Mouse (Mus musculus) heart, embryonic 11.5 days (tissue): ENCODE measurements around the gene Cpox. TPM values are rescaled to one million over a fixed set of nuclear protein-coding genes. Genes with fewer than 3 reads are reported as not detected.
"Not testable (repeated sequence)": the region's sequence is repeated elsewhere in the genome, so short reads cannot be mapped to it uniquely, and the experiment has no call there.

Experiments used
- ATAC-seq: fragments of 200-750 bp; cut with Nextera tagmentation; replicated peaks from 2 replicates; pipeline ENCODE4 v1.8.0; 2017; ENCODE audit warnings: moderate library complexity; ENCODE audit not compliant: insufficient number of reproducible peaks, low FRiP score, low TSS enrichment
- H3K27ac ChIP-seq: fragments of 300-500 bp; sonication (generic); 2 replicates; pipeline ENCODE4 v1.5.1; 2014; ENCODE audit warnings: mild to moderate bottlenecking, low read depth, low read length
- H3K27me3 ChIP-seq: fragments of 300-500 bp; sonication (generic); 2 replicates; pipeline ENCODE4 v1.6.1; 2014; ENCODE audit warnings: mild to moderate bottlenecking, low read length, mixed read lengths; ENCODE audit not compliant: control insufficient read depth, insufficient read depth
- H3K36me3 ChIP-seq: fragments of 300-500 bp; sonication (generic); 2 replicates; pipeline ENCODE4 v1.6.1; 2014; ENCODE audit warnings: mild to moderate bottlenecking, low read length, moderate library complexity, mixed read lengths; ENCODE audit not compliant: control insufficient read depth, insufficient read depth
- H3K4me1 ChIP-seq: fragments of 300-500 bp; sonication (generic); 2 replicates; pipeline ENCODE4 v1.6.1; 2014; ENCODE audit warnings: low read length; ENCODE audit not compliant: control insufficient read depth, insufficient read depth
- H3K4me2 ChIP-seq: fragments of 300-500 bp; sonication (generic); 2 replicates; pipeline ENCODE4 v1.6.1; 2014; ENCODE audit warnings: mild to moderate bottlenecking, moderate library complexity
- H3K4me3 ChIP-seq: fragments of 300-500 bp; sonication (generic); 2 replicates; pipeline ENCODE4 v1.5.1; 2014; ENCODE audit warnings: low read depth, low read length
- H3K9ac ChIP-seq: fragments of 300-500 bp; sonication (generic); 2 replicates; pipeline ENCODE4 v1.6.1; 2014; ENCODE audit warnings: mild to moderate bottlenecking, low read depth, low read length, moderate library complexity
- H3K9me3 ChIP-seq: fragments of 300-500 bp; sonication (generic); replicated peaks from 2 replicates; pipeline ENCODE4 v1.6.1; 2016; ENCODE audit warnings: low read length; ENCODE audit not compliant: control insufficient read depth
- WGBS: fragments of 180-500 bp; shearing (Covaris S2); extraction: QIAGEN DNeasy Blood & Tissue Kit; methylation state at CpG from one replicate; pipeline ENCODE4 v1.1.7; 2014; ENCODE audit not compliant: insufficient replicate concordance; 5-methylcytosine and 5-hydroxymethylcytosine counted together
- polyA plus RNA-seq: library from polyadenylated mRNA; unstranded; fragments of >200 nt; fragmentation: Nextera tagmentation; extraction: Ambion mirVana; gene quantifications from 2 replicates; pipeline ENCODE4 v1.2.1, GENCODE M21; 2014

Cpox gene
- polyA plus RNA-seq, 1 experiment from 2014 or later: 67.7 TPM

DNA sequence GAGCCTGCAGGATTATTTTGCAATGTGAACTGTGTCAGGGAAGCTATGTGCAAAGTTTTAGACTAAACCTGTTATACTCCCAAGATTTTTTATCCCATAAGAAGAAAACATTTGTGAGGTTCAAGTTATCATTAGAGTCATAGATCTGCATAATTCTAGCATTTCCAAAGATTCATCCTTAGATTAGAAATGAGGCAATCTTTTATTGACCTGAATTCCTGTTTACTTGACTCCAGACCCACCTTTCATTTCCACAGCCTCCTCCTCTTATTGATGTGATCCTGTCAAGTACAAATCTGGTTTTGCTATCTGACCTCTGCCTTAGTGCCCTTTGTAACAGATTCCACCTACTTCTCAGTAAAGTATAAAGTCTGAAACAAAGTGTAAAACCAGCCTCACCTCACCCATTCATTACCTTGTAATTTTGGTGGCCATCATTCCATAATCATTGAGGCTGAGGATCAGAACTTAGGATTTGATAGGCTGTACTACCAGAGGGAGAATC is 7.8 kb upstream of the Cpox start:
- Histone ChIP-seq H3K9me3 (no peaks in the 10 kb centered on the region), H3K4me1 (no peaks in the 10 kb centered on the region), H3K4me3 (no peak overlapping the region), H3K4me2 (no peak overlapping the region; the same call in 1 of the 2 replicates), H3K36me3 (no peaks in the 10 kb centered on the region), H3K27me3 (no peaks in the 10 kb centered on the region), H3K9ac (no peak overlapping the region), H3K27ac (peak overlapping the region; percentile 42)
- ATAC-seq: no peak

DNA sequence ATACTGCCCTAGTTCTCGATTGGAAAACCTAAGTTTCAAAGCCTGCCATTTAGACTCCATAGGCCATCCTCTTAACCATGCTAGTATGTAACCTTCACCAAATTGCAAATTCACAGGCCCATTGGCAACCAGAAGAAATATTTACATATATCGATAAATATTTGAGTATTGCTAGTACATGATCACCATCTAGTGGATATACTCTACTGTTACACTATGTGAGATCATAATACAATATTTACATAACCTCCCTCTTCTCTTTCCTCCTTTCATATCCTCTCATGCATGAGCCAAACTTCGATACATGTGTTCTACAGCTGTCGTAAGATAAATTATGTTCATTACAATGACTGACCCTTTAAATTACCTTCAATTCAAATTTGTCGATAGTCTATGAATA is 7.1 kb upstream of the Cpox start:
- no peak for ATAC-seq
- no peaks in the 10 kb centered on the region for H3K36me3 ChIP-seq
- no peak overlapping the region for H3K4me3 ChIP-seq
- WGBS: 68% methylated on average over 5 of the region's 5 CpGs
- H3K27me3 ChIP-seq: no peaks in the 10 kb centered on the region
- H3K27ac ChIP-seq: no peak overlapping the region
- H3K9me3 ChIP-seq: no peaks in the 10 kb centered on the region
- H3K4me1 ChIP-seq: no peaks in the 10 kb centered on the region
- H3K4me2 ChIP-seq: no peak overlapping the region
- no peak overlapping the region for H3K9ac ChIP-seq

DNA sequence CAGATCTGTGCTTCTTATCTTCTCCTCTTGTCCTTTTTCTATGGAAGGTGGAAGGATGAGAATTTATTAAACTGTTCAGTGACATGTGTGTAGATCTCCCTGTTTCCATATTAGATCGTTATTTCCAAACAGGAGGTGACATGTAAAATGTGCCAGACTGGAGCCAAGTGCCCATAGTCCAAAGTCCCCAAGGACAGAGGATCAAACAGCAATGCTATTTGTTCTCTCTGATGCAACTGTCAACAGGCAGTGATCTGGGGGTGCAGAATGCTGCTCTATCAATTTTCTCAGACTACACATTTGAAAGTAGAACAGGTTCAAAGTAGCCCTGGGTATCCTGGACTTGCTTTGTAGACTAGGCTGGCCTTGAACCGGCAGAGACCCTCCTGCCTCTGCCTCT is 6.3 kb upstream of the Cpox start:
- ATAC-seq: no peak
- H3K27ac ChIP-seq: no peak overlapping the region
- H3K4me2 ChIP-seq: no peak overlapping the region
- no peaks in the 10 kb centered on the region for H3K36me3 ChIP-seq
- no peaks in the 10 kb centered on the region for H3K27me3 ChIP-seq
- H3K9ac ChIP-seq: no peak overlapping the region
- H3K4me3 ChIP-seq: no peak overlapping the region
- WGBS: 92% methylated on average over 2 of the region's 2 CpGs
- no peaks in the 10 kb centered on the region; the same call in 1 of the 2 replicates for H3K4me1 ChIP-seq
- H3K9me3 ChIP-seq: no peaks in the 10 kb centered on the region

DNA sequence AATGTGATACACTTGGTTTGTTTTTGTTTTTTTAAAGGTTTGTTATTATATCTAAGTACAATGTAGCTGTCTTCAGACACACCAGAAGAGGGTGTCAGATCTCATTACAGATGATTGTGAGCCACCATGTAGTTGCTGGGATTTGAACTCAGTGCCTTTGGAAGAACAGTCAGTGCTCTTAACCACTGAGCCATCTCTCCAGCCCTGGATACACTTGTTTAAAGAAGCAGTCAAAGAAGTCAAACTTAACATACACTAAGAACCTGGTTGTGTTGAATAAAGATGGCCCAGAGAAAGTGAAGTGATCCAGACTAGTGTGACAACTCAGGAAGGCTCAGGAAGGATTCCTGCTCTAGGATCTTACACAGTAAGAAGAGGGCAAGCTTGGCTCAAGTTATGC is 5.0 kb upstream of the Cpox start:
- H3K4me3 ChIP-seq, H3K9ac ChIP-seq, H3K27me3 ChIP-seq, H3K27ac ChIP-seq, H3K9me3 ChIP-seq, H3K36me3 ChIP-seq, H3K4me1 ChIP-seq, ATAC-seq, H3K4me2 ChIP-seq: not testable (repeated sequence)

DNA sequence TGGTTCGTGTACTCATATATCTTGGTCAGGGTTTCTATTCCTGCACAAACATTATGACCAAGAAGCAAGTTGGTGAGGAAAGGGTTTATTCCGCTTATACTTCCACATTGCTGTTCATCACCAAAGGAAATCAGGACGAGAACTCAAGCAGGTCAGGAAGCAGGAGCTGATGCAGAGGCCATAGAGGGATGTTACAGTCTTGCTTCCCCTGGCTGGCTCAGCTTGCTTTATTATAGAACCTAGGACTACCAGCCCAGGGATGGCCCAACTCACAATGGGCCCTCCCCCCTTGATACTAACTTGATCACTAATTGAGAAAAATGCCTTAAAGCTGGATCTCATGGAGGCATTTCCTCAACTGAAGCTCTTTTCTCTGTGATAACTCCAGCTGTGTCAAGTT is 3.4 kb upstream of the Cpox start:
- not testable (repeated sequence) for H3K36me3 ChIP-seq, H3K9ac ChIP-seq, H3K27me3 ChIP-seq, H3K4me1 ChIP-seq, H3K9me3 ChIP-seq, H3K4me2 ChIP-seq, ATAC-seq, H3K4me3 ChIP-seq, H3K27ac ChIP-seq
- 81% methylated on average over 3 of the region's 3 CpGs for WGBS

DNA sequence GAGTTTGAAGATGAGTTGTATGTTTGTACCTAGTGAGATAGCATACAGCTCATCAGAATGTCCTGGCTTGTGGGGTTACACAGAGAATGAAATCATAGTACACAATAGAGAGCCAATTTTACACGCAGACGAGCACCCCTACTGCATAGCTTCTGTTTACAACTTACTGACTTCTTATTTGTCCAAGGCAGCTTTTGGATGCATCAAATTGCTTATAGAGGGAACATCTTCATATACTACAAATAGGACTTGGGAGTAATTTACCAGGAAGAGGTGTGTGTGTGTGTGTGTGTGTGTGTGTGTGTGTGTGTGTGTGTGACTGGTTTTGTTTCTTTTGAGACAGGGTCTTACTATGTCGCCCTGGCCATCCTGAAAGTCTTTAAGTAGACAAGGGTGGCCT is 1.5 kb upstream of the Cpox start:
- WGBS: 72% methylated on average over 3 of the region's 3 CpGs
- ATAC-seq: no peak
- Histone ChIP-seq H3K4me2 (peak overlapping the region; percentile 70), H3K9me3 (no peaks in the 10 kb centered on the region), H3K4me3 (no peak overlapping the region), H3K36me3 (no peaks in the 10 kb centered on the region; the same call in 1 of the 2 replicates), H3K27ac (peak overlapping the region; percentile 94), H3K9ac (0 out of 2 replicates have a peak overlapping the region, but pooled peaks have one; percentile 43), H3K4me1 (peaks cover 7% of the 10 kb centered on the region; the same call in 1 of the 2 replicates), H3K27me3 (no peaks in the 10 kb centered on the region)

DNA sequence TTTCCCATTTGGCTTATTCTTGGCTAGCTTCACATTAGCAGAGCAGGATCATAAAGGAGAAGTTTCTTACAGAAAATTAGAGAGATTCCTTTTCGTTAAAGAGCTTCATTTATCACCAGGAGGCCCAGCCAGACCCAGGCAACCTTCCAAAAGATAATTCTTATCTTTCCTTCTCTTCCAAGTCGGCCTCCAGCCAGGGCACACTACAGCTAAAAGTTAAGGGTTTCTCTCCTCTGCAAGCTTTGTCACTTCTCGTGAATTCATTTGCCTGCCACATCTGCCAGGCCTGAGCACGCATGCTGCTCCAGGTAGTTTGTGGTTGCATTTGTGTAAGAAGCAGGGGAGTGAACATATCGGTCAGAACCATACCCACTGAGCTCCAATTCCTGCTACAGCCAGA is 828 bp upstream of the Cpox start:
- Histone ChIP-seq H3K27me3 (no peaks in the 10 kb centered on the region), H3K36me3 (peaks cover 6% of the 10 kb centered on the region), H3K27ac (peak overlapping the region; percentile 94), H3K9ac (peak overlapping the region; percentile 93), H3K9me3 (no peaks in the 10 kb centered on the region), H3K4me2 (peak overlapping the region; percentile 70), H3K4me1 (peaks cover 7% of the 10 kb centered on the region; the same call in 1 of the 2 replicates), H3K4me3 (peak overlapping the region; percentile 97; the same call in 1 of the 2 replicates)
- 9% methylated on average over 5 of the region's 5 CpGs for WGBS
- ATAC-seq: 0 out of 2 replicates have a peak, but pooled peaks have one; percentile 13

DNA sequence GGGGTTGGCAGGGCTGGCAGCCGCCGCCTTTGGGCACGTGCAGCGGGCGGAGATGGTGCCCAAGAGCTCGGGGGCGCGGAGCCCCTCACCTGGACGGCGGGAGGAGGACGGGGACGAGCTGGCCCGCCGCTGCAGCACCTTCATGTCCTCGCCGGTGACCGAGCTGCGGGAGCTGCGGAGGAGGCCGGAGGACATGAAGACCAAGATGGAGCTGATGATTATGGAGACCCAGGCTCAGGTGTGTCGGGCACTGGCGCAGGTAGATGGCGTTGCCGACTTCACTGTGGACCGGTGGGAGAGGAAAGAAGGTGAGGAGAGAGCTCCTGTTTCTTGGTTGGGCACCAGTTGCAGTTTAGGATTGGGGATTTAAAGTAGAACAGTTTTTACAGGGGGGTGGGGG is 551 bp downstream of the Cpox start:
- H3K36me3 ChIP-seq: peaks cover 8% of the 10 kb centered on the region
- peak overlapping the region; percentile 93 for H3K9ac ChIP-seq
- H3K27ac ChIP-seq: peak overlapping the region; percentile 94
- H3K9me3 ChIP-seq: no peaks in the 10 kb centered on the region
- H3K4me1 ChIP-seq: peaks cover 7% of the 10 kb centered on the region; the same call in 1 of the 2 replicates
- 0 out of 2 replicates have a peak, but pooled peaks have one; percentile 8 for ATAC-seq
- peak overlapping the region; percentile 97 for H3K4me3 ChIP-seq
- H3K27me3 ChIP-seq: no peaks in the 10 kb centered on the region
- WGBS: 0% methylated on average over 25 of the region's 25 CpGs
- peak overlapping the region; percentile 70 for H3K4me2 ChIP-seq

DNA sequence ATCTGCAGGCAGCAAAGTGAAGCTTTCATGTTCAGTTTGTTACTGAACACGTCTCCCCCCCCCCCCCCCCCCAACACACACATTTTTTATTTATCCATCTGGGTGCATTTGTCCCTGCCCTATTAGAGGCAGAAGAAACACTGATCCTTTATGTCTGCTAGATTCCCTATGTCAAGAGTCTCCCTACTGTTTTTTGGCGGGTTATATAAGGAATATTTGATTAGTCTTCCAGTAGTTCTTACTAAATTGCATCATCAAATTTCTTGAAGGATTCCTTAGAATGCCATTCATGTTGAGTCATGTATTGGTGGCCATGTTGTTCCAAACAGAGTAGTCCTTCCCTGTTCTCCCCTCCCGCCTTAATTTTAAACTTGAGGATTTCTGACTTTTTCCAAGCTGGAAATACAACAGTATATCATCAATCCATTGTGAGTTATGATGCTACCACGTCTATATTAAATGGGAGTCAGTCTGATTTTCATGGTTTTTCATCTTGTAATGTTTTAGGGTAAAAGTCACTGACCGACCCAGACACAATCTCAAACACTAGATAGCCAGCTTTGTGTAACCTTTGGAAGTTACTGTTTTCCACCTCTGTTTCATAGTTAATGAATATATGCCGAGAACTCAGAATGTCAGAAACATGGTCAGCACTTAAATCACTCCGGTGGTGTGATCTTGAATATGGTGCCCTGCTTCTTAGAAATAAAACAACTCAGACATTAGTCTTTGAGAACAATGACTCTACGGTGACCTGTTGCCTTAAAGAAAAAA is 1.3 kb downstream of the Cpox start:
- Histone ChIP-seq H3K4me2 (peak overlapping the region; percentile 70), H3K27ac (no peak overlapping the region), H3K9ac (peak overlapping the region; percentile 93), H3K4me3 (peak overlapping the region; percentile 97), H3K4me1 (peaks cover 7% of the 10 kb centered on the region; the same call in 1 of the 2 replicates), H3K36me3 (peaks cover 8% of the 10 kb centered on the region), H3K9me3 (no peaks in the 10 kb centered on the region), H3K27me3 (no peaks in the 10 kb centered on the region)
- no peak for ATAC-seq
- WGBS: 61% methylated on average over 8 of the region's 8 CpGs
